Mouse (Mus musculus) hindbrain, embryonic 15.5 days (tissue): Measurements from ENCODE around the gene Top3b. TPM values are rescaled to one million over a fixed set of nuclear protein-coding genes. Genes with fewer than 3 reads are reported as not detected.

Experiments
- ATAC-seq: fragments of 200-750 bp; cut with Nextera tagmentation; 2 replicates; pipeline ENCODE4 v1.8.0; 2017; ENCODE audit warnings: low read depth, moderate number of reproducible peaks, moderate TSS enrichment; ENCODE audit not compliant: low FRiP score
- H3K27ac ChIP-seq: fragments of 300-500 bp; sonication (generic); replicated peaks from 2 replicates; pipeline ENCODE4 v1.5.1; 2015; ENCODE audit warnings: mild to moderate bottlenecking, inconsistent platforms
- H3K27me3 ChIP-seq: fragments of 300-500 bp; sonication (generic); 2 replicates; pipeline ENCODE4 v1.6.1; 2015; ENCODE audit warnings: control low read depth, inconsistent platforms
- H3K36me3 ChIP-seq: fragments of 300-500 bp; sonication (generic); 2 replicates; pipeline ENCODE4 v1.6.1; 2015; ENCODE audit warnings: control low read depth, inconsistent platforms
- H3K4me1 ChIP-seq: fragments of 300-500 bp; sonication (generic); replicated peaks from 2 replicates; pipeline ENCODE4 v1.6.1; 2015; ENCODE audit warnings: control low read depth, inconsistent platforms
- H3K4me2 ChIP-seq: fragments of 300-500 bp; sonication (generic); 2 replicates; pipeline ENCODE4 v1.6.1; 2015; ENCODE audit warnings: moderate library complexity, mild to moderate bottlenecking, inconsistent platforms
- H3K4me3 ChIP-seq: fragments of 300-500 bp; sonication (generic); 2 replicates; pipeline ENCODE4 v1.5.1; 2015; ENCODE audit warnings: mild to moderate bottlenecking, inconsistent platforms
- H3K9ac ChIP-seq: fragments of 300-500 bp; sonication (generic); 2 replicates; pipeline ENCODE4 v1.6.1; 2015; ENCODE audit warnings: inconsistent platforms
- H3K9me3 ChIP-seq: fragments of 300-500 bp; sonication (generic); 2 replicates; pipeline ENCODE4 v1.6.1; 2016; ENCODE audit warnings: control low read depth, inconsistent platforms
- WGBS: fragments of 180-500 bp; shearing (Covaris S2); methylation state at CpG from one replicate; pipeline ENCODE4 v1.1.7; 2015; 5-methylcytosine and 5-hydroxymethylcytosine counted together
- polyA plus RNA-seq: library from polyadenylated mRNA; unstranded; fragments of >200 nt; fragmentation: Nextera tagmentation; extraction: Ambion mirVana; gene quantifications from 2 replicates; pipeline ENCODE4 v1.2.1, GENCODE M21; 2015

Top3b gene
- polyA plus RNA-seq, 1 experiment from 2014 or later = 74.2 TPM

GRCm38 (mm10) chr16:16941078-16941477 is 70.5 kb downstream of the Top3b start:
- peak; percentile 27; the same call in 1 of the 2 replicates for ATAC-seq
- no peaks in the 10 kb centered on the region for H3K9me3 ChIP-seq
- no peak overlapping the region for H3K27ac ChIP-seq
- no peak overlapping the region for H3K9ac ChIP-seq
- 90% methylated on average over 2 of the region's 2 CpGs for WGBS
- H3K36me3 ChIP-seq = no peaks in the 10 kb centered on the region
- H3K4me2 ChIP-seq = no peak overlapping the region
- no peak overlapping the region for H3K4me3 ChIP-seq
- no peaks in the 10 kb centered on the region for H3K27me3 ChIP-seq
- no peaks in the 10 kb centered on the region for H3K4me1 ChIP-seq

Other genes with a start within 250 kb of the Top3b start
- gene Olfr19, start 194.3 kb upstream of the Top3b start, polyA plus RNA-seq = not detected in 2 replicates
- gene Spag6l, start 41.3 kb upstream of the Top3b start, polyA plus RNA-seq = 16.8 and 18.5 TPM in 2 replicates
- gene Igll1, start 6.8 kb upstream of the Top3b start, polyA plus RNA-seq = 0.18 TPM in 1 of 2 replicates, not detected in the other
- gene Vpreb1, start 107 bp downstream of the Top3b start, polyA plus RNA-seq = 0.52 and 1.0 TPM in 2 replicates
- 26.7 and 27.6 TPM in 2 replicates for gene Ppm1f, start 25.7 kb downstream of the Top3b start, polyA plus RNA-seq
- gene Mapk1, start 112.6 kb downstream of the Top3b start, polyA plus RNA-seq = 187 and 189 TPM in 2 replicates
- gene Ypel1, start 199.0 kb downstream of the Top3b start, polyA plus RNA-seq = 120 and 131 TPM in 2 replicates
- gene Ppil2, start 240.5 kb downstream of the Top3b start, polyA plus RNA-seq = 142 and 148 TPM in 2 replicates